Mouse (Mus musculus): ENCODE measurements around the gene Tmem120a. TPM values are rescaled to one million over a fixed set of nuclear protein-coding genes. Genes with fewer than 3 reads are reported as not detected.
A peak's percentile ranks its signal among the peaks of the same experiment; 100 is the strongest.

Gene Tmem120a
- polyA plus RNA-seq (2016; fragmentation: Nextera tagmentation; extraction: Ambion mirVana), result 54.5 and 61.6 TPM in 2 replicates

DNA sequence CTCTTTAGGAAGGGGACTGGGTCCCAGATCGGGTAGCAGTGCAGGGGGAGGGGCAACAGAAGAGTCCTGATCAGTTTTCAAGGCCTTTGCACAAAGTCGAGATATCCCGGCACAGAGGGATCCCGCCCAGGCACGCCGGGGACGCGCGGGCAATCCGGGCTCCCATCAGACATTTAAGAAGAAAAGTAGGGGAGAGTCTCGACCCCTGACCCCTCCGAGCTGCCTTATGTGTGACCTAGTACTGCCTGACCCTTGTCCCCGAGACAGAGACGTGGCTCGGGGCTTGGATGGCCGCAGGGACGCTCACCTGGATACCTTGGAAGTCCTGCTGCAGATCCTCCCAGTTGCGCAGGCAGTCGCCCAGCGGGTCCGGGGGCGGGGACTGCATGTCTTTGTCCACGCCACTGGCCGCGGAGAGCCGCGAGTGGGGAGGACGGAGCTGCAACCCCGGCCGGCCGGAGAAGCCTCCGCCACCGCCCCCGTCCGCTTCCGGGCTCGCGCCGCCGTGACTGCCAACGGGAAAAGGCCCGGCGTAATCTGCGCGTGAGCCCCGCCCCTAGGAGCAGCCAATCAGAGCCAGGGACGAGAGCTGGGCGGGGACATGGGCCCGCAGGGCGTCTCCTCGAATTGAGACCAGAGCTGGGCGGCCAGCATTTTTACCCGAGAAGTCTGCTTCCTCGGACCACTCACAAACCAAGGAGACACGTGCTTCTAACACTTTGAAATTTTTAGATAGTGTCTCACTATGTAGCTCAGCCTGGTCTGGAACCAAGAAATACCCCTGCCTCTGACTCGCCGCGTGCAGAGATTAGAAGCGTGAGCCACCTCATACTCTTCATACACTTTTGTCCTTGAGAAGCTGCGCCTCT, at the start of gene Tmem120a:
Gene Tmem120a, minus strand, starts transcription at position 708 of the 869 bp plus-strand sequence.
- peak within 1 kb of the TSS; percentile 84 for H3K27ac ChIP-seq

GRCm38 (mm10) chr5:135782901-135783300, 38.7 kb upstream of the Tmem120a start:
- no peak overlapping the region for H3K27ac ChIP-seq
- H3K4me3 ChIP-seq, result no peak overlapping the region
- H3K4me1 ChIP-seq, result peaks cover 19% of the 10 kb centered on the region
- 97% methylated on average over 4 of the region's 4 CpGs for WGBS
- no peaks in the 10 kb centered on the region for H3K9me3 ChIP-seq
- no peak for DNase-seq (ENCODE audit: extremely low spot score, low spot score)
- H3K27me3 ChIP-seq (ENCODE audit: poor library complexity, severe bottlenecking), result no peaks in the 10 kb centered on the region
- H3K36me3 ChIP-seq (replicated peaks), result peaks cover 81% of the 10 kb centered on the region

More for the DNA sequence above, at the start of gene Tmem120a:
- H3K36me3 ChIP-seq (replicated peaks), result peaks cover 26% of the 10 kb centered on the region
- peaks cover 15% of the 10 kb centered on the region for H3K27me3 ChIP-seq (ENCODE audit: poor library complexity, severe bottlenecking)
- peaks cover 19% of the 10 kb centered on the region for H3K9me3 ChIP-seq
- under 1% methylated on average over 60 of the region's 60 CpGs for WGBS
- peaks cover 24% of the 10 kb centered on the region for H3K4me1 ChIP-seq
- H3K4me3 ChIP-seq, result peak within 1 kb of the TSS; percentile 81
- DNase-seq (ENCODE audit: extremely low spot score, low spot score), result peak; percentile 94

GRCm38 (mm10) chr5:135780331-135780730, 36.1 kb upstream of the Tmem120a start:
- Histone ChIP-seq H3K27ac (no peak overlapping the region), H3K9me3 (no peaks in the 10 kb centered on the region), H3K4me1 (peaks cover 31% of the 10 kb centered on the region), H3K4me3 (peak overlapping the region; percentile 87; the same call in 1 of the 2 replicates), H3K27me3 (ENCODE audit: poor library complexity, severe bottlenecking) (no peaks in the 10 kb centered on the region), H3K36me3 (replicated peaks) (peaks cover 55% of the 10 kb centered on the region)
- DNase-seq (ENCODE audit: extremely low spot score, low spot score), result no peak
- WGBS, result 89% methylated on average over 8 of the region's 8 CpGs

DNA sequence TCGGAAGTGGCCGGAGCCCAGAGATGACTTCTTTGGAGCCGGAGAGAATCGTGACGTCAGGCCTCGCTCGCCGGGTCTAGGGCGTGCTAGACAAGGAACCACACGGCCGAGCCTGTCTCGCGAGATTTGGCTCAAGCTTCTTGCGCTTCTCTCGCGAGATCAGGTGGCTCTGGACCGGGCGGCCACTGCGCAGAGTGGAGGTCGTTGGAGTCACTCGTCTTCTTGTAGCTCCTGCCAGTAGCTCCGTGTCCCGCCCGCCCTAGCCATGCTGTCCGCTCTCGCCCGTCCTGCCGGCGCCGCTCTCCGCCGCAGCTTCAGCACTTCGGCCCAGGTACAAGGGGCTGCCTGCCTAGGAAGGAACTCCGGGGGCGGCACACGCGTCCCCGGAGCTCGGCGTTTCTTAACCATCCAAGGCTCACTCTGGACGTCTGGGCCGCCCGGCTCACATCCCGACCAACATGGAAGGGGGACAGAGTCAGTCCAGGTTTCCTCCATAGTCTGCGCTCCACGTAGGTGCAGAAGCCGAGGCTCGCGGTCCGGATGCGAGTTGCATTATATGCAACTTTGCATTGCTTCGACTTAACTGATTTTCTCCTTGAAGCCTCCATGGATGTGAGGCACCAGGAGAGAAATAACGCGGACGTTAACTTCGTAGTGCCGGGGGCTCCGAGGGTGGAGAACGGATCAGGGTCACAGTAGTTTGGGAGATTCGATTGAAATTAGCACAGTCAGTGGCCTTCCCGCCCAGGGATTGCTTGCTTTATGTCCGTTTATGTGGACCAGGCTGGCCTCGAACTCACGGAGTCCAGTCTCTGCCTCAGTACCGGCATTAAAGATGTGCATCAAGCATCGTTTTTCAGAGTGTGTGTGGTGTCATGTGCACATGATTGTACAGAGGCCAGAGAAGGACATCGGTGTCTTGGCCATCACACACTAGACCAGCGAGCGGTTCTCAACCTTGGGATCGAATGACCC, 34.5 kb upstream of the Tmem120a start, which contains the start of gene Mdh2:
Gene Mdh2, plus strand, starts transcription at position 10 of the 975 bp plus-strand sequence.
- H3K9me3 ChIP-seq, result no peaks in the 10 kb centered on the region
- 2% methylated on average over 70 of the region's 70 CpGs for WGBS

DNA sequence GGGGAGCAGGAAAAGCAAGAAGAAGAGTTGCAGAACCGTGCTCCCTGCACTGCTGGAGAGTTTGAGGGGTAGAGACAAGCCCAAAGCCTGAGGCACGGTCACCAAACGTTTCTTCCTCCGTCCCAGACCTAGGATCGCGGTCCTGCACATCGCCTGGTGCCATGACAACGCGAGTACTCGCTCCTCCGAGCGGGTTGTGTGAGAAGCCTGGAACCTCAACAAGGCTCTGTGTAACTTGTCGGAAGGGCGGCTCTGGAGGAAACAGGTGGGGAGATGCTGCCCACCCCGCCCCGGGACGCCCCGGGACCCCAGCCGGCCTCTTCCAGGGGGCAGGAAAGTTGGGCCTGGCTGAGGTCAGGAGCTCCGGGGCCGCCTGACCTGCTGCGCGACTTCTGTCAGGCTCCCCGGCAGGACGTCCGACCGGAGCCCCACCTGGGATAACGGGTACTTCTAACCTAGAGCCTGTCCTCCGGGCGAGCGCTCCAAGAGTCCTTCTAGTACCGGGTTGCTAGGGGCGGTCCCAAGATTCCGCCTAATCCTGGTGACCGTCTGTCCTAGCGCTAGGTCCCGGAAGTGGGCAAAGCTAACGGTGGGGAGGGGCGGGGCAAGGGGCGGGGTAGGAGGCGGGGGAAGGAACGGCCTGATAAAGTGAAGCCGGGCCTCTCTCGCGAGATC, 33.7 kb upstream of the Tmem120a start, which contains the start of gene Styxl1:
Gene Styxl1, minus strand, starts transcription at position 590 of the 675 bp plus-strand sequence.
- WGBS, result under 1% methylated on average over 45 of the region's 45 CpGs
- peaks cover 31% of the 10 kb centered on the region for H3K4me1 ChIP-seq
- no peaks in the 10 kb centered on the region for H3K9me3 ChIP-seq
- peaks cover 31% of the 10 kb centered on the region for H3K36me3 ChIP-seq (replicated peaks)
- DNase-seq (ENCODE audit: extremely low spot score, low spot score), result peak; percentile 59
- no peaks in the 10 kb centered on the region for H3K27me3 ChIP-seq (ENCODE audit: poor library complexity, severe bottlenecking)
- H3K27ac ChIP-seq, result peak within 1 kb of the TSS; percentile 93
- H3K4me3 ChIP-seq, result peak within 1 kb of the TSS; percentile 87

More for the DNA sequence above, 34.5 kb upstream of the Tmem120a start, which contains the start of gene Mdh2:
- H3K27ac ChIP-seq, result peak within 1 kb of the TSS; percentile 93
- H3K27me3 ChIP-seq (ENCODE audit: poor library complexity, severe bottlenecking), result no peaks in the 10 kb centered on the region
- H3K4me3 ChIP-seq, result peak within 1 kb of the TSS; percentile 87
- DNase-seq (ENCODE audit: extremely low spot score, low spot score), result peak; percentile 100
- H3K4me1 ChIP-seq, result peaks cover 31% of the 10 kb centered on the region
- H3K36me3 ChIP-seq (replicated peaks), result peaks cover 40% of the 10 kb centered on the region

DNA sequence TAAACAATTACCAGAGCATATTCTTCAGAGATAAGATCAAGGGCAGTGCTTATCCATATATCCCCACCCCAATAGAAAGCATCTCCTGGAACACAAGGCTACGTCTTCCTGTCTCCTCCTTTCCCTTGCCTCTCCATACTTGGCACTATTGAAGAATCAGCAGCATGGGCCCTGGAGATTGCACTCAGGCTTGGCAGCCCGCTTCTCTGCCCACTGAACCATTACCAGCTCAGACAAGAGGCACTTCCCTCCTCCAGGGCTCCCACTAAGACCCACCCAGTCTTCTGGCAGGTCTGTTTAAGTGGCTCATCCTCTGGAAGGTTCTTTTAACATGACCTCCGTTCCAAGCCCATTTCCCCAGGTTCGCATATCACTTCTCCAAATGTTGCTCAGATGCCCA, 32.3 kb upstream of the Tmem120a start:
- Histone ChIP-seq H3K4me1 (peaks cover 31% of the 10 kb centered on the region), H3K27ac (no peak overlapping the region), H3K27me3 (ENCODE audit: poor library complexity, severe bottlenecking) (no peaks in the 10 kb centered on the region), H3K9me3 (no peaks in the 10 kb centered on the region), H3K4me3 (no peak overlapping the region), H3K36me3 (replicated peaks) (peaks cover 17% of the 10 kb centered on the region)
- DNase-seq (ENCODE audit: extremely low spot score, low spot score), result no peak
- 79% methylated on average over 4 of the region's 4 CpGs for WGBS

GRCm38 (mm10) chr5:135772519-135772918, 28.3 kb upstream of the Tmem120a start:
- H3K27me3 ChIP-seq (ENCODE audit: poor library complexity, severe bottlenecking), result no peaks in the 10 kb centered on the region
- H3K9me3 ChIP-seq, result no peaks in the 10 kb centered on the region
- WGBS, result 71% methylated on average over 3 of the region's 3 CpGs
- no peak overlapping the region for H3K4me3 ChIP-seq
- peaks cover 8% of the 10 kb centered on the region for H3K4me1 ChIP-seq
- H3K27ac ChIP-seq, result no peak overlapping the region
- DNase-seq (ENCODE audit: extremely low spot score, low spot score), result no peak
- H3K36me3 ChIP-seq (replicated peaks), result no peaks in the 10 kb centered on the region

- 69% methylated on average over 3 of the region's 3 CpGs for WGBS
- Histone ChIP-seq H3K27ac (no peak overlapping the region), H3K4me1 (no peaks in the 10 kb centered on the region), H3K27me3 (ENCODE audit: poor library complexity, severe bottlenecking) (no peaks in the 10 kb centered on the region), H3K36me3 (replicated peaks) (no peaks in the 10 kb centered on the region), H3K9me3 (no peaks in the 10 kb centered on the region), H3K4me3 (no peak overlapping the region)
- no peak for DNase-seq (ENCODE audit: extremely low spot score, low spot score)
Observed at GRCm38 (mm10) chr5:135764971-135765370, 20.7 kb upstream of the Tmem120a start.

GRCm38 (mm10) chr5:135763526-135763925, 19.3 kb upstream of the Tmem120a start:
- Histone ChIP-seq H3K27me3 (ENCODE audit: poor library complexity, severe bottlenecking) (no peaks in the 10 kb centered on the region), H3K9me3 (no peaks in the 10 kb centered on the region), H3K4me1 (no peaks in the 10 kb centered on the region), H3K36me3 (replicated peaks) (no peaks in the 10 kb centered on the region), H3K4me3 (no peak overlapping the region), H3K27ac (no peak overlapping the region)
- 5% methylated on average over 7 of the region's 7 CpGs for WGBS
- DNase-seq (ENCODE audit: extremely low spot score, low spot score), result peak; percentile 69

DNA sequence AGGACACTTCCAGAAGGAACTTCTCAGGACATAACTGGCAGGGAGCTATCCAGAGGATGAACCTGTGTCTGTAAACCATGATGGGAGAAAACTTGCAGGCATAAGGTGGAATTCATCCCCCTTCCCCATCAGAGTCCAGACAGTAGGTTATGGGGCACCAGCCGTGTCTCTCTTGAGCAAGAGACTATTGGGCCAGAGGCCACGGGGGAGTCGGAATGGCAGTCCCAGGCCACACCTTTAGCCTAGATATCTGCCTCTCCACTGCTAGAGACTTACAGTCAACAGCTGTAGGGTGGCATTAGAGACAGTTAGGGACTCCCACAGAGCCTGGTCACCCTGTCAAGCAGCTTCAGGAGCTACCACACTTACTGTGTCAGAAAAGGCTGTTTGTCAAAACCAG, 17.6 kb upstream of the Tmem120a start:
- Histone ChIP-seq H3K36me3 (replicated peaks) (no peaks in the 10 kb centered on the region), H3K27me3 (ENCODE audit: poor library complexity, severe bottlenecking) (no peaks in the 10 kb centered on the region), H3K27ac (no peak overlapping the region), H3K9me3 (no peaks in the 10 kb centered on the region), H3K4me1 (no peaks in the 10 kb centered on the region), H3K4me3 (no peak overlapping the region)
- DNase-seq (ENCODE audit: extremely low spot score, low spot score), result no peak
- 73% methylated on average over 3 of the region's 3 CpGs for WGBS

DNA sequence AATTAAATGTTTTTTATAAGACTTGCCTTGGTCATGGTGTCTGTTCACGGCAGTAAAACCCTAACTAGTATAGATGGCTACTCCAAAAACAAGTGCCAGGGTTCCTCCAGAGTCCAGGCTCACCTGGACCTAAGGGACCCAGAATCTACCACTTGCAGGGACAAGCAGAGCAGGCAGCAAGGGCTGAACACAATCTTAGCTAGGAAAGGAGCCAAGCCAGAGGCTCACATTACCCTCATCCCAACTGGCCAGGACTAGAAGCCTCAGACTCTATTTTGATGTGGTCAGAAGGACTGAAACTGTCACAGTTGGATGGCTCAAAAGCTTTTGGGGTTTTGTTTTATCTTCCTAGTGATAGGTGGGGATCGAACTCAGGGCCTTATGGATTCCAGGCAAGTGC, 7.3 kb upstream of the Tmem120a start:
- DNase-seq (ENCODE audit: extremely low spot score, low spot score), result no peak
- Histone ChIP-seq H3K4me1 (no peaks in the 10 kb centered on the region), H3K27ac (no peak overlapping the region), H3K4me3 (no peak overlapping the region), H3K27me3 (ENCODE audit: poor library complexity, severe bottlenecking) (no peaks in the 10 kb centered on the region), H3K36me3 (replicated peaks) (no peaks in the 10 kb centered on the region), H3K9me3 (peaks cover 19% of the 10 kb centered on the region)
- 81% methylated on average over 2 of the region's 2 CpGs for WGBS

DNA sequence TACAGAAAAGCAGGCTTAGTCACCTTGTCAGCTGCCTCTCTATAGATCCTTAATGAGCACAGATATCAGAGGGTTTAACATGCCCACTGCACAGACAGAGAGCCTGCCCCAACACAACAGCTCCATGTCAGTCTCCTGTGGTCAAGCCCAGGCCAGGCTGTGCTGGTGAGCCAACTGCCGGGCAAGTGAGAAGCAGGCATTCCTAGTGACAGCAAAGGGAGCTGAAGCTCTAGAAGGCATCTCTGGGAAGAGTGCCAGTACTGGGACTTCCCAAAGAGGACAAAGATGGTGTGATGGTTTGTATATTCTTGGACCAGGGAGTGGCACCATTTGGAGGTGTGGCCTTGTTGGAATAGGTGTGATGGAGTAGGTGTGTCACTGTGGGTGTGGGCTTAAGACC, 6.8 kb upstream of the Tmem120a start:
- H3K27me3 ChIP-seq (ENCODE audit: poor library complexity, severe bottlenecking), result peaks cover 2% of the 10 kb centered on the region
- WGBS, result 89% methylated on average over 1 of the region's 1 CpGs
- no peak overlapping the region for H3K4me3 ChIP-seq
- no peak for DNase-seq (ENCODE audit: extremely low spot score, low spot score)
- H3K27ac ChIP-seq, result no peak overlapping the region
- H3K36me3 ChIP-seq (replicated peaks), result no peaks in the 10 kb centered on the region
- peaks cover 19% of the 10 kb centered on the region for H3K9me3 ChIP-seq
- no peaks in the 10 kb centered on the region for H3K4me1 ChIP-seq

Measured in forebrain, embryonic 10.5 days (tissue).